Mouse (Mus musculus) gonadal fat pad, adult 2 months (tissue): ENCODE measurements around the gene Olfr491. TPM values are rescaled to one million over a fixed set of nuclear protein-coding genes. Genes with fewer than 3 reads are reported as not detected.

ENCODE experiments used
- DNase-seq: peaks from one replicate; pipeline ENCODE4 v3.0.0-alpha.2; 2012; ENCODE audit warnings: low read depth
- polyA plus RNA-seq: library from polyadenylated mRNA; depleted of rRNA; stranded (reverse); fragments of >200 nt; gene quantifications from 2 replicates; pipeline ENCODE4 v1.2.3, GENCODE M21; 2012; rRNA removed

The Olfr491 gene
- 0.14 TPM in 1 of 2 replicates, not detected in the other for polyA plus RNA-seq

DNA sequence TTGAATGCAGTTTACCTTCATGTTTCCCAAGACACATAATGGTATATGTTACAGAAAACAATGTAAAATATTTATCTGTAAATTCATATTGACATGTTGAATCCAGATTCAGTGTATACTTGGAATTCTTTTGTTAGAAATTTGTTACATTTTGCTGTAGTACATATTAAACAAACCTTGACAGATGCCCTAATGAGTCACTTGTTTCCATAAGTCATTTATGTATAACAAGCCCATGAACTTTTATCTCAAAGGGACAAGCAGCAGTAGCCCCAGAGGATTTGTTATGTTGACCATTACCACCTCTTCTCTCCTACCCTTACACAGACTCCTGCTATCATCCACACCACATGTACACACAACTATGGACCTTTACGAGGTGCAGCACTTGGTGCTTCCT lies at the start of gene Olfr491:
Olfr491 (plus strand) TSS at position 301 of the 400 bp plus-strand sequence.
- DNase-seq, result no peak

GRCm38 (mm10) chr7:108288834-108289233 lies 24.4 kb upstream of the Olfr491 start, which contains the start of gene Olfr490:
Olfr490 (minus strand) TSS chr7:108288934.
- no peak for DNase-seq

- DNase-seq, result no peak
These were observed 10.3 kb downstream of the Olfr491 start, which contains the start of gene Olfr492 for GRCm38 (mm10) chr7:108323574-108323973. Olfr492 (minus strand) TSS chr7:108323674.

DNA sequence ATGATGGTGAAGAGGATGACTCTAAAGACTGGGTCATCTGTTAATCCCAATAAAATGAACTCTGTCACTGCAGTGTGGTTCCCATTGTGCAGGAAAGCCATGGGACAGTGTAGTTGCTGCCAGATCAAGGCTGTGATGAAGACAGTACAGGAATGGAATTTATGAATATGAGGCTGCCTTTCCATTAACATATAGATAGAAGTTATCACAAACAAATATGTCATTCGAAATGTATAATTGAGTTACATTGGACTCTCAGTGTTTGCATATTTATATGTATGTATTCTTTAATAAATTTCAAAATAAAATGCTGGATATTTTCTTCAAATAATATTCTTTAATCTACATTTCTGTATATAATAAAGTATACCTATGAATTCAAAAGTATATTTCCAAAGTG lies 33.6 kb downstream of the Olfr491 start, which contains the start of gene Olfr493:
Olfr493 (minus strand) TSS at position 101 of the 400 bp plus-strand sequence.
- no peak for DNase-seq

DNA sequence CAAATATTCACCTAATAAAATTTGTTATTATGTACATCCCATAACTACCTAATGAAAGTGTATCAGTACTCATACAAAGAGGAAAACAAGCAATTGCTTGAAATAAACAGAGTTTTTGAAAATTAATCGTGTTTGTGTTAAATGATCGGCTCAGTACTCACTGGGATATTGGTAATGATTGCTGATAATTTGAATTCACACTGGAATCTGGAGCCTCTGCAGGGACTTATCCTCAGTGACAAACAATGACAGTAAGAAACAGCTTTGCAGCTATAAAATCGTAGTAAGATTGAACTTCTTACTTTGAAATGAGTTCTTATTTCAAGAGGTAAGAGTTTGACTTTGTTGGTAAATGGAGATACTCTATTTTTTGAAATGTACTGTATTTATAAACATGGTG lies 51.8 kb downstream of the Olfr491 start, which contains the start of gene Olfr494:
Olfr494 (plus strand) TSS at position 301 of the 400 bp plus-strand sequence.
- no peak for DNase-seq

Other genes with a start within 250 kb of the Olfr491 start
- not detected in 2 replicates for gene Olfr480, start 246.1 kb upstream of the Olfr491 start, polyA plus RNA-seq
- gene Olfr481, start 233.6 kb upstream of the Olfr491 start, polyA plus RNA-seq, result not detected in 2 replicates
- gene Olfr482, start 215.9 kb upstream of the Olfr491 start, polyA plus RNA-seq, result not detected in 2 replicates
- not detected in 2 replicates for gene Olfr483, start 212.6 kb upstream of the Olfr491 start, polyA plus RNA-seq
- gene Olfr484, start 186.0 kb upstream of the Olfr491 start, polyA plus RNA-seq, result not detected in 2 replicates
- gene Olfr485, start 153.6 kb upstream of the Olfr491 start, polyA plus RNA-seq, result not detected in 2 replicates
- gene Olfr486, start 140.7 kb upstream of the Olfr491 start, polyA plus RNA-seq, result not detected in 2 replicates
- gene Olfr487, start 98.8 kb upstream of the Olfr491 start, polyA plus RNA-seq, result not detected in 2 replicates
- not detected in 2 replicates for gene Olfr488, start 55.1 kb upstream of the Olfr491 start, polyA plus RNA-seq
- not detected in 2 replicates for gene Olfr490, start 24.5 kb upstream of the Olfr491 start, polyA plus RNA-seq
- gene Olfr492, start 10.2 kb downstream of the Olfr491 start, polyA plus RNA-seq, result not detected in 2 replicates
- not detected in 2 replicates for gene Olfr493, start 33.5 kb downstream of the Olfr491 start, polyA plus RNA-seq
- not detected in 2 replicates for gene Olfr494, start 51.9 kb downstream of the Olfr491 start, polyA plus RNA-seq
- gene Olfr495, start 79.7 kb downstream of the Olfr491 start, polyA plus RNA-seq, result not detected in 2 replicates
- gene Olfr497, start 107.0 kb downstream of the Olfr491 start, polyA plus RNA-seq, result not detected in 2 replicates
- not detected in 2 replicates for gene Olfr498, start 151.9 kb downstream of the Olfr491 start, polyA plus RNA-seq
- not detected in 2 replicates for gene Olfr502, start 211.6 kb downstream of the Olfr491 start, polyA plus RNA-seq
- gene Olfr503, start 231.1 kb downstream of the Olfr491 start, polyA plus RNA-seq, result not detected in 2 replicates